Mouse (Mus musculus): Measurements from ENCODE around the gene Col28a1.

The Col28a1 gene

GRCm38 (mm10) chr6:8118577-8118976 is 73.8 kb downstream of the Col28a1 start:
- no peak for DNase-seq

GRCm38 (mm10) chr6:8105870-8106706 is 86.3 kb downstream of the Col28a1 start:
- DNase-seq: no peak

GRCm38 (mm10) chr6:8101224-8101623 is 91.2 kb downstream of the Col28a1 start:
- no peak for DNase-seq

GRCm38 (mm10) chr6:8095856-8096255 is 96.6 kb downstream of the Col28a1 start:
- no peak for DNase-seq

GRCm38 (mm10) chr6:8094160-8094953 is 98.1 kb downstream of the Col28a1 start:
- DNase-seq: no peak

- DNase-seq: no peak
Measured at GRCm38 (mm10) chr6:8093556-8093955, 98.9 kb downstream of the Col28a1 start.

GRCm38 (mm10) chr6:8086847-8087246 is 105.6 kb downstream of the Col28a1 start:
- no peak for DNase-seq

- DNase-seq: no peak
Measured at GRCm38 (mm10) chr6:8084806-8085205, 107.6 kb downstream of the Col28a1 start.

GRCm38 (mm10) chr6:8083196-8083595 is 109.2 kb downstream of the Col28a1 start:
- no peak for DNase-seq

- no peak for DNase-seq
Measured at GRCm38 (mm10) chr6:8077572-8078146, 114.8 kb downstream of the Col28a1 start.

- DNase-seq: no peak
Measured at GRCm38 (mm10) chr6:8074914-8075313, 117.5 kb downstream of the Col28a1 start.

- peak; percentile 30 for DNase-seq
Measured at GRCm38 (mm10) chr6:8068979-8069378, 123.4 kb downstream of the Col28a1 start.

GRCm38 (mm10) chr6:8068394-8068793 is 124.0 kb downstream of the Col28a1 start:
- no peak for DNase-seq

- no peak for DNase-seq
Measured at GRCm38 (mm10) chr6:8067124-8067523, 125.3 kb downstream of the Col28a1 start.

- peak; percentile 18 for DNase-seq
Measured at GRCm38 (mm10) chr6:8066208-8066607, 126.2 kb downstream of the Col28a1 start.

- no peak for DNase-seq
Measured at GRCm38 (mm10) chr6:8059199-8059598, 133.2 kb downstream of the Col28a1 start.

GRCm38 (mm10) chr6:8048216-8048615 is 144.2 kb downstream of the Col28a1 start:
- no peak for DNase-seq

GRCm38 (mm10) chr6:8046446-8046845 is 146.0 kb downstream of the Col28a1 start:
- DNase-seq: no peak

GRCm38 (mm10) chr6:8045825-8046224 is 146.6 kb downstream of the Col28a1 start:
- DNase-seq: no peak

GRCm38 (mm10) chr6:8028711-8029110 is 163.7 kb downstream of the Col28a1 start:
- no peak for DNase-seq

- DNase-seq: no peak
Measured at GRCm38 (mm10) chr6:8025332-8026129, 166.9 kb downstream of the Col28a1 start.

GRCm38 (mm10) chr6:8023527-8023926 is 168.9 kb downstream of the Col28a1 start:
- DNase-seq: no peak

GRCm38 (mm10) chr6:7994736-7995135 is 197.7 kb downstream of the Col28a1 start:
- DNase-seq: no peak

Data from right cerebral cortex, postnatal 25 days (tissue).